Mouse (Mus musculus): ENCODE measurements around the gene Ech1.

- TF ChIP-seq CTCF (IDR thresholded peaks at IDR 0.05; ENCODE audit: low read depth, low read length), result no peak
- TF ChIP-seq POLR2A (IDR thresholded peaks at IDR 0.05; ENCODE audit: extremely low read depth, insufficient read depth, low read length), result no peak
Observed at GRCm38 (mm10) chr7:28881199-28881598, 56.2 kb downstream of the Ech1 start, which contains the start of gene Capn12.
